In the genomic region with DNA sequence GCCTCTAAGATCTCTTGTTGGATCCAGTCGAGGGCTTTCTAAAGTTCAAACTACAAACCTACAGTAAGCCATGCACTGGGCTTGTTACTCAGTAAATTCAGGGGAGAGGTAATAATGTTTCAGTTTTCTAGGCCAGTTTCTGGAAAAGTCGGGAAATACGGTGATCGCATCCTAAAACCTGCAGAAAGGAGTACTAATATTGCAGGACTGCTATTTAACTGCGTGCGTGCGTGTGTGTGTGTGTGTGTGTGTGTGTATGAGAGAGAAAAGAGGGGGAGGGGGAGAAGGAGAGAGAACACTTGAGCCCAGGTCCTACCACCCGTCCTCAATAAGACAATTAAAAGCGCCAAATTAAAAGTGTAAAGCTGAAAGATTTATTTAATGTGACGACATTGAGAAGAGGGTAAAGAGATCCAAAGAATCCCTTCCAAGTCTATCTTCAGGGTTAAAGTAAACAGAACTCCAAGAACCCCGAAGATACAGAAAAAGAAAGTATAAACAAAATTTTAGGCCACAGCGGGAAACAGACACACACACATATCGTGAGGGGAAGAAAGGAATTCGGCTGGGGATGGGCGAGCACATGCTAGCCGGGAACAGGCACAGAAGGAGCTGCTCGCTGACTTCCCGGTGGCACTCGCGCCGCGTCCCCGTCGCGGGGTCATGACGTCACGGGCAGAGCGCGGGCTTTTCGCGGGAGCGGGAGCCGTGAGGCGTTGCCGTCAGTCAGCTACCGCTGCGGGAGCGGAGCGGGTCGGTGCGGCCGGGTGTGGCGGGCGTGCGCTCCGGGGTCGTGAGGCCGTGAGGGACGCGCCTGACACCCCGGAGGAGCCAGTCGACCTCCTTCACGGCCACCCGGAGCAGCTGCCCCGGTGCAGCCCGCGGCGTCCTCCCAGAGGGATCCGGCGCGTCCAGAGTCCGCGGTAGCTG, we compare ENCODE assay signal across 8 mouse cellular contexts. TPM values are rescaled to one million over a fixed set of nuclear protein-coding genes. Genes with fewer than 3 reads are reported as not detected.
A peak's percentile ranks its signal among the peaks of the same experiment; 100 is the strongest.
DNase-seq lines count a peak whose midpoint lies in the region; ATAC-seq and TF ChIP-seq lines count a peak whose summit lies in the region.

A gene (plus strand): TSS at position 694 of the 930 bp plus-strand sequence.

- H3K9ac ChIP-seq in forebrain, embryonic 11.5 days (ENCODE audit: low read length), result peak within 1 kb of the TSS; percentile 93
- H3K9ac ChIP-seq in heart, postnatal 0 days (replicated peaks; ENCODE audit: low read depth, low read length), result peak within 1 kb of the TSS; percentile 81
- H3K9ac ChIP-seq in liver, embryonic 16.5 days (ENCODE audit: low read depth, low read length), result peak within 1 kb of the TSS; percentile 95
- H3K9ac ChIP-seq in neural tube, embryonic 13.5 days, result peak within 1 kb of the TSS; percentile 84

- peak; percentile 97 for ATAC-seq in forebrain, embryonic 11.5 days (replicated peaks; ENCODE audit: low FRiP score)
- ATAC-seq in heart, postnatal 0 days (ENCODE audit: insufficient read depth, low read depth), result peak; percentile 94
- ATAC-seq in liver, embryonic 16.5 days (ENCODE audit: low read depth), result peak; percentile 95
- peak; percentile 96 for ATAC-seq in neural tube, embryonic 13.5 days (ENCODE audit: low read depth)

- WGBS in forebrain, embryonic 11.5 days, result 6% methylated on average over 63 of the region's 63 CpGs
- WGBS in heart, postnatal 0 days, result 6% methylated on average over 61 of the region's 63 CpGs
- 4% methylated on average over 63 of the region's 63 CpGs for WGBS in liver, embryonic 16.5 days (ENCODE audit: insufficient replicate concordance)
- 7% methylated on average over 63 of the region's 63 CpGs for WGBS in neural tube, embryonic 13.5 days

- H3K36me3 ChIP-seq in forebrain, embryonic 11.5 days (ENCODE audit: control insufficient read depth, insufficient read depth, low read length), result no peaks in the 10 kb centered on the region
- no peaks in the 10 kb centered on the region for H3K36me3 ChIP-seq in heart, postnatal 0 days (replicated peaks; ENCODE audit: control insufficient read depth, insufficient read depth, low read length)
- H3K36me3 ChIP-seq in liver, embryonic 16.5 days (ENCODE audit: control insufficient read depth, insufficient read depth), result 0 out of 2 replicates have a peak, but pooled peaks cover 3% of the 10 kb centered on the region
- H3K36me3 ChIP-seq in neural tube, embryonic 13.5 days, result no peaks in the 10 kb centered on the region
- H3K36me3 ChIP-seq in testis, adult 2 months (ENCODE audit: control insufficient read depth, insufficient read depth, low read length), result no peaks in the 10 kb centered on the region; the same call in 1 of the 2 replicates

- peak within 1 kb of the TSS; percentile 73 for H3K4me2 ChIP-seq in forebrain, embryonic 11.5 days (ENCODE audit: low read depth, low read length, severe bottlenecking)
- H3K4me2 ChIP-seq in heart, postnatal 0 days (ENCODE audit: low read depth, low read length), result peak within 1 kb of the TSS; percentile 86
- H3K4me2 ChIP-seq in liver, embryonic 16.5 days (ENCODE audit: low read depth, low read length), result peak within 1 kb of the TSS; percentile 79
- peak within 1 kb of the TSS; percentile 68 for H3K4me2 ChIP-seq in neural tube, embryonic 13.5 days

- H3K27ac ChIP-seq in forebrain, embryonic 11.5 days (ENCODE audit: low read depth, low read length), result peak within 1 kb of the TSS; percentile 53; the same call in 1 of the 2 replicates
- peak within 1 kb of the TSS; percentile 63 for H3K27ac ChIP-seq in heart, postnatal 0 days (ENCODE audit: low read depth)
- peak within 1 kb of the TSS; percentile 79 for H3K27ac ChIP-seq in liver, embryonic 16.5 days (ENCODE audit: low read length)
- peak within 1 kb of the TSS; percentile 64; the same call in 1 of the 2 replicates for H3K27ac ChIP-seq in neural tube, embryonic 13.5 days (replicated peaks)
- peak within 1 kb of the TSS; percentile 73 for H3K27ac ChIP-seq in testis, adult 2 months (ENCODE audit: control insufficient read depth, insufficient read depth, low read depth, low read length)

- TF ChIP-seq EP300 in heart, postnatal 0 days (IDR thresholded peaks at IDR 0.05; ENCODE audit: low read depth), result no peak

- H3K27me3 ChIP-seq in forebrain, embryonic 11.5 days (ENCODE audit: control insufficient read depth, insufficient read depth, low read length), result no peaks in the 10 kb centered on the region
- no peaks in the 10 kb centered on the region for H3K27me3 ChIP-seq in heart, postnatal 0 days (ENCODE audit: control insufficient read depth, insufficient read depth, low read length)
- no peaks in the 10 kb centered on the region for H3K27me3 ChIP-seq in liver, embryonic 16.5 days (ENCODE audit: control insufficient read depth, insufficient read depth, low read depth, low read length)
- no peaks in the 10 kb centered on the region for H3K27me3 ChIP-seq in neural tube, embryonic 13.5 days
- no peaks in the 10 kb centered on the region for H3K27me3 ChIP-seq in testis, adult 2 months (ENCODE audit: control insufficient read depth, insufficient read depth, low read length)

- H3K4me1 ChIP-seq in forebrain, embryonic 11.5 days (replicated peaks; ENCODE audit: control insufficient read depth, insufficient read depth, low read length), result no peaks in the 10 kb centered on the region
- H3K4me1 ChIP-seq in heart, postnatal 0 days (ENCODE audit: control insufficient read depth, insufficient read depth), result no peaks in the 10 kb centered on the region
- H3K4me1 ChIP-seq in liver, embryonic 16.5 days (ENCODE audit: control insufficient read depth, low read depth, low read length), result peaks cover 15% of the 10 kb centered on the region
- H3K4me1 ChIP-seq in neural tube, embryonic 13.5 days (replicated peaks), result peaks cover 16% of the 10 kb centered on the region
- H3K4me1 ChIP-seq in testis, adult 2 months (ENCODE audit: control insufficient read depth, insufficient read depth, low read length), result no peaks in the 10 kb centered on the region; the same call in none of the 2 replicates

- DNase-seq in CD8-positive naive resting alpha-beta T cell, adult 2 months (ENCODE audit: low read depth in 2 of 2, low spot score in 2 of 2), result peak; percentile 83 to 89
- DNase-seq in c-Kit-positive CD71-negative TER-119-negative erythroid progenitor cells, embryonic 14.5 days (ENCODE audit: low read depth), result peak; percentile 81
- peak; percentile 97 for DNase-seq in forebrain, embryonic 11.5 days (ENCODE audit: low spot score)
- peak; percentile 80 for DNase-seq in heart, postnatal 0 days (ENCODE audit: low spot score)
- peak; percentile 95 to 96 for DNase-seq in kidney, postnatal 4 days

- H3K4me3 ChIP-seq in forebrain, embryonic 11.5 days (ENCODE audit: low read depth, low read length), result peak within 1 kb of the TSS; percentile 75
- peak within 1 kb of the TSS; percentile 92 for H3K4me3 ChIP-seq in heart, postnatal 0 days (ENCODE audit: low read depth, low read length)
- H3K4me3 ChIP-seq in liver, embryonic 16.5 days (ENCODE audit: low read depth, low read length), result peak within 1 kb of the TSS; percentile 88
- peak within 1 kb of the TSS; percentile 77 for H3K4me3 ChIP-seq in neural tube, embryonic 13.5 days
- H3K4me3 ChIP-seq in testis, adult 2 months (ENCODE audit: control insufficient read depth, low read depth, low read length), result peak within 1 kb of the TSS; percentile 94

- no peak for TF ChIP-seq CTCF in heart, postnatal 0 days (IDR thresholded peaks at IDR 0.05; ENCODE audit: low read depth)
- 0 out of 2 replicates have a peak, but pooled peaks have one; percentile 3 for TF ChIP-seq CTCF in testis, adult 2 months (IDR thresholded peaks at IDR 0.05; ENCODE audit: control insufficient read depth, insufficient read depth, insufficient replicate concordance, low read depth, low read length)

- TF ChIP-seq POLR2A in testis, adult 2 months (IDR thresholded peaks at IDR 0.05; ENCODE audit: control insufficient read depth, low read depth, low read length), result peak; percentile 88

- no peaks in the 10 kb centered on the region for H3K9me3 ChIP-seq in forebrain, embryonic 11.5 days (ENCODE audit: control insufficient read depth, low read length)
- no peaks in the 10 kb centered on the region for H3K9me3 ChIP-seq in heart, postnatal 0 days (replicated peaks; ENCODE audit: control insufficient read depth, low read length)
- H3K9me3 ChIP-seq in liver, embryonic 16.5 days (replicated peaks; ENCODE audit: control insufficient read depth, low read length), result no peaks in the 10 kb centered on the region
- H3K9me3 ChIP-seq in neural tube, embryonic 13.5 days, result no peaks in the 10 kb centered on the region

RNA-seq across cellular contexts. Expression of the gene that starts here (rescaled TPM):
- 34.8 and 35.0 TPM in 2 replicates for polyA plus RNA-seq in forebrain, embryonic 11.5 days (2014; fragmentation: Nextera tagmentation; extraction: Ambion mirVana)
- total RNA-seq in heart, postnatal 0 days (2014; rRNA removed; ENCODE audit: low replicate concordance), result 15.8 and 22.4 TPM in 2 replicates
- polyA plus RNA-seq in heart, postnatal 0 days (2015; fragmentation: Nextera tagmentation; extraction: Ambion mirVana), result 8.7 and 9.9 TPM in 2 replicates
- 17.0 and 17.1 TPM in 2 replicates for polyA plus RNA-seq in liver, embryonic 16.5 days (2015; fragmentation: Nextera tagmentation; extraction: Ambion mirVana)
- polyA plus RNA-seq in neural tube, embryonic 13.5 days (2015; fragmentation: Nextera tagmentation; extraction: Ambion mirVana), result 8.6 and 10.2 TPM in 2 replicates
- 27.5 and 27.9 TPM in 2 replicates for polyA plus RNA-seq in testis, adult 2 months (2012; rRNA removed)

Comparison
In these comparisons a context has a peak if more than half of its experiments do, and no peak if none do; other contexts are left out.
1. Peak in every context shown above with its lines: DNase-seq, ATAC-seq, H3K4me3 ChIP-seq and H3K27ac ChIP-seq.